Mouse (Mus musculus) limb, embryonic 14.5 days (tissue): Measurements from ENCODE around the gene Fcgrt. TPM values are rescaled to one million over a fixed set of nuclear protein-coding genes. Genes with fewer than 3 reads are reported as not detected.

Experiments used
- ATAC-seq: fragments of 200-750 bp; cut with Nextera tagmentation; 2 replicates; pipeline ENCODE4 v1.8.0; 2017; ENCODE audit warnings: low read depth, moderate number of reproducible peaks, moderate TSS enrichment; ENCODE audit not compliant: low FRiP score
- DNase-seq: peaks from one replicate; pipeline ENCODE4 v3.0.0-alpha.2; 2015; ENCODE audit warnings: low spot score
- H3K27ac ChIP-seq: fragments of 300-500 bp; sonication (generic); replicated peaks from 2 replicates; pipeline ENCODE4 v1.5.1; 2014; ENCODE audit warnings: low read depth, mild to moderate bottlenecking, low read length, moderate library complexity, mixed read lengths
- H3K27me3 ChIP-seq: fragments of 300-500 bp; sonication (generic); 2 replicates; pipeline ENCODE4 v1.6.1; 2014; ENCODE audit warnings: low read length, mixed read lengths; ENCODE audit not compliant: control insufficient read depth, insufficient read depth
- H3K36me3 ChIP-seq: fragments of 300-500 bp; sonication (generic); 2 replicates; pipeline ENCODE4 v1.6.1; 2014; ENCODE audit warnings: mild to moderate bottlenecking, low read length, moderate library complexity, mixed read lengths; ENCODE audit not compliant: control insufficient read depth, insufficient read depth
- H3K4me1 ChIP-seq: fragments of 300-500 bp; sonication (generic); 2 replicates; pipeline ENCODE4 v1.6.1; 2014; ENCODE audit warnings: antibody characterized with exemption, low read length, mixed read lengths; ENCODE audit not compliant: control insufficient read depth, insufficient read depth
- H3K4me2 ChIP-seq: fragments of 300-500 bp; sonication (generic); replicated peaks from 2 replicates; pipeline ENCODE4 v1.6.1; 2014; ENCODE audit warnings: low read depth, mild to moderate bottlenecking, low read length, moderate library complexity; ENCODE audit not compliant: severe bottlenecking
- H3K4me3 ChIP-seq: fragments of 300-500 bp; sonication (generic); replicated peaks from 2 replicates; pipeline ENCODE4 v1.5.1; 2014; ENCODE audit warnings: low read length
- H3K9ac ChIP-seq: fragments of 300-500 bp; sonication (generic); 2 replicates; pipeline ENCODE4 v1.6.1; 2014; ENCODE audit warnings: mild to moderate bottlenecking, low read depth, low read length, moderate library complexity; ENCODE audit not compliant: severe bottlenecking
- H3K9me3 ChIP-seq: fragments of 300-500 bp; sonication (generic); 2 replicates; pipeline ENCODE4 v1.6.1; 2016; ENCODE audit warnings: low read length; ENCODE audit not compliant: control insufficient read depth
- POLR2A ChIP-seq: fragments of 200-500 bp; IDR thresholded peaks from 2 replicates; pipeline ENCODE4 v1.8.0; 2012; ENCODE audit warnings: inconsistent platforms, mild to moderate bottlenecking, moderate library complexity, borderline replicate concordance; ENCODE audit not compliant: insufficient read depth, insufficient read length; ENCODE audit errors: extremely low read depth
- WGBS: fragments of 180-500 bp; shearing (Covaris S2); extraction: QIAGEN DNeasy Blood & Tissue Kit; methylation state at CpG from one replicate; pipeline ENCODE4 v1.1.7; 2014; 5-methylcytosine and 5-hydroxymethylcytosine counted together
- polyA plus RNA-seq, 2 experiments: library from polyadenylated mRNA; depleted of rRNA in 1 of 2; stranded (reverse) in 1 of 2; unstranded in 1 of 2; fragments of >200 nt; fragmentation: Nextera tagmentation in 1 of 2; extraction: Ambion mirVana in 1 of 2; gene quantifications; 2 replicates each; pipeline versions ENCODE4 v1.2.1 to v1.2.3; 2012 to 2014

The Fcgrt gene
- polyA plus RNA-seq, 2 experiments: 56.1 to 88.4 TPM

- no peak for DNase-seq
- no peak for ATAC-seq
- peaks cover 5% of the 10 kb centered on the region; the same call in 1 of the 2 replicates for H3K4me1 ChIP-seq
- H3K9me3 ChIP-seq: no peaks in the 10 kb centered on the region
- H3K4me2 ChIP-seq: no peak overlapping the region
- no peak overlapping the region for H3K4me3 ChIP-seq
- H3K27me3 ChIP-seq: no peaks in the 10 kb centered on the region
- no peak overlapping the region for H3K27ac ChIP-seq
- 0 out of 2 replicates have a peak, but pooled peaks cover 3% of the 10 kb centered on the region for H3K36me3 ChIP-seq
- TF ChIP-seq POLR2A: no peak
- H3K9ac ChIP-seq: no peak overlapping the region
- WGBS: 81% methylated on average over 4 of the region's 4 CpGs
Observed at GRCm38 (mm10) chr7:45067190-45067999, 36.3 kb downstream of the Fcgrt start.

DNA sequence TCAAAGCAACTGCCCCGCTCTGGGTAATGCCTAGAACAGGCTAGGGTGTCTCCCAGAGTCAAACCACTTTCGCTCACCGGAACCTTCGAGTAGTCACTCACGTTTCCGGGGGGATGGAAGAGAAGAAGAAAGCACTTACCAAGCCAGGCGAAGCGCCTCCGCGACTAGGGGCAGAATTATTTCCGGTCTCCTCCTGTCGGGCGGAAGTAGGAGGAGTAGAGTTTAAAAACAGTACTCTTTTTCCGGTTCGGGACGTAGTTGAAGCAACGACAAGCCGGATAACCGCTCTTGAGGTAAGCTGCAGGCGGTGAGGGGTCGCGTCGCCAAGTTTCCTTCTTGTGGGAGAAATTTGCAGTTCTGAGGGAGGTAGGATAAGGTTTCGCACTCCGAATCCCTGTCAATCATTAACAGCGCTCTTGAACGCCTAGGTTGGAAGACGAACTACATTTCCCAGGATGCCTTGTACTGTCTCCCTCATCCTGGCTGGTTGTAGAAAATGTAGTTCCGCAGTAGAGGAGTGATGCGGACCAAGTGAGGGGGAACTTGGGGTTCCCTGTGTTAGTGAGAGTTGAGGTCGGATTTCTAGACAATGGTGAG lies 41.3 kb downstream of the Fcgrt start, which contains the start of the genes Nosip and Prrg2:
TSS of gene Nosip (plus strand) at position 191 of the 597 bp plus-strand sequence.
TSS of gene Prrg2 (minus strand) at position 439 of the 597 bp plus-strand sequence.
- Histone ChIP-seq H3K36me3 (0 out of 2 replicates have a peak, but pooled peaks cover 3% of the 10 kb centered on the region), H3K27me3 (no peaks in the 10 kb centered on the region)
- under 1% methylated on average over 31 of the region's 31 CpGs for WGBS

GRCm38 (mm10) chr7:45061532-45062075 lies 42.0 kb downstream of the Fcgrt start:
- H3K4me3 ChIP-seq: peak overlapping the region; percentile 70
- H3K36me3 ChIP-seq: 0 out of 2 replicates have a peak, but pooled peaks cover 3% of the 10 kb centered on the region
- no peaks in the 10 kb centered on the region for H3K27me3 ChIP-seq
- peak overlapping the region; percentile 62 for H3K4me2 ChIP-seq
- peaks cover 12% of the 10 kb centered on the region for H3K4me1 ChIP-seq
- peak overlapping the region; percentile 62 for H3K9ac ChIP-seq
- peak overlapping the region; percentile 49; the same call in 1 of the 2 replicates for H3K27ac ChIP-seq
- no peaks in the 10 kb centered on the region for H3K9me3 ChIP-seq
- DNase-seq: no peak
- ATAC-seq: no peak
- 10% methylated on average over 11 of the region's 11 CpGs for WGBS
- TF ChIP-seq POLR2A: no peak

More for the DNA sequence above, 41.3 kb downstream of the Fcgrt start, which contains the start of the genes Nosip and Prrg2:
- Histone ChIP-seq H3K4me3 (peak within 1 kb of the TSS; percentile 70), H3K9ac (peak within 1 kb of the TSS; percentile 62), H3K4me2 (peak within 1 kb of the TSS; percentile 62), H3K4me1 (peaks cover 12% of the 10 kb centered on the region), H3K9me3 (no peaks in the 10 kb centered on the region), H3K27ac (peak within 1 kb of the TSS; percentile 83)
- ATAC-seq (peak; percentile 92), DNase-seq (peak; percentile 98)
- peak; percentile 68; the same call in 1 of the 2 replicates for TF ChIP-seq POLR2A

DNA sequence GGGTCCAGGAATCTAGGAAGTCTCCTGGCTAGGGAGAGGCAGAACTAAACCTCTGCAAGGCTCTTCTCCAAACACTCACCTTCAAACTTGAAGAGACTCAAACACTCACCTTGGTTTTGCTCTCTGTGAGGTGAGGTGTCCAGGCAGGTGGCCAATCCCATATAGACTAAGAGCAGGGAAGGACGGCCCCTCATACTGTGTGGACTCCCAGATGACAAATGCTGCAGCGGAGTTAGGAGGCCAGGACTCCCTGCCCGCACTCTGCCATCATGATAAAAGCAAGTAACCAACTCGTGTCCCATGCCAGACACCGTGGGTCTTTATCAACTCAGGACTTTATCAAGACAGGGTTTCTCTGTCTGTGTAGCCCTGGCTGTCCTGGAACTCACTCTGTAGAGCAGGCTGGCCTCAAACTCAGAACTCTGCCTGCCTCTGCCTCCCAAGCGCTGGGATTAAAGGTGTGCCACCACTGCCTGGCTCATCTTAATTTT lies 43.0 kb downstream of the Fcgrt start:
- Histone ChIP-seq H3K4me2 (no peak overlapping the region; the same call in 1 of the 2 replicates), H3K4me1 (peaks cover 12% of the 10 kb centered on the region), H3K4me3 (no peak overlapping the region), H3K27ac (no peak overlapping the region), H3K36me3 (no peaks in the 10 kb centered on the region), H3K27me3 (no peaks in the 10 kb centered on the region), H3K9me3 (no peaks in the 10 kb centered on the region), H3K9ac (no peak overlapping the region)
- TF ChIP-seq POLR2A: no peak
- ATAC-seq (no peak), DNase-seq (no peak)
- 86% methylated on average over 6 of the region's 6 CpGs for WGBS
